ENCODE assay signal across 8 mouse cellular contexts in the genomic region with DNA sequence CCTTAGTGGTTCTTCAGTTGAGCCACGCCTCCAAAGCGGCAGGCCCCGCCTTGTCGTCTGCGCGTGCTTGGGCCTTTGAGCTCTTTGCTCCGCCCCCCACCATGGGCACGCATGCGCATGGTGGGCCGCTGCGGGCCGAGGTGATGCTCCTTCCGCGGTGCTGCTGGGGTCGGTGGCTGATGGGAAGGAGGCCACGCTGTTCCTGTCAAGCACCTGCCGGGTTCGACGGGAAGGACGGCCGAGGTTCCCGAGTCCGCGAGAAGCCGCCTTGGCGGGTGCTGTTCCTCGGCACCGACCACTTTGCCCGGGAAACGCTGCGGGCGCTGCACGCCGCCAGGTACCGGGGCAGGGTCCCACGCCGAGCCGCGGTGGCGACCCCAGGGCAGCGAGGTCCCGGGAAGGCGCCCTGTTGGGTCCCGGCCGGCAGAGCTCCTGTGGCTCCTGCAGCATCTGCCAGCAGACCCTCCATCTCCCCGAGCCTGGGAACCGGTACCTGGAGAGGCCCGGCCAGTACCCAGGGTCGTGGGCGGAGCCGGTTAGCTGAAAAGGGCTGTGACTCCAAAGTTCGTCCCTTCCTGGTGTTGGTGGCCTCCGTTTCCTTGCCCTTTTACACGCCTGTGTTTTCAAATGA. TPM values are rescaled to one million over a fixed set of nuclear protein-coding genes. Genes with fewer than 3 reads are reported as not detected.
DNase-seq lines count a peak whose midpoint lies in the region; ATAC-seq and TF ChIP-seq lines count a peak whose summit lies in the region.

A gene (plus strand): TSS at position 112 of the 631 bp plus-strand sequence.

- H3K27ac ChIP-seq in forebrain, postnatal 0 days (ENCODE audit: low read depth, low read length), result peak within 1 kb of the TSS; percentile 47; the same call in 1 of the 2 replicates
- H3K27ac ChIP-seq in lung, embryonic 15.5 days, result peak within 1 kb of the TSS; percentile 3; the same call in 1 of the 2 replicates

- no peaks in the 10 kb centered on the region for H3K9me3 ChIP-seq in G1E (replicated peaks)
- H3K9me3 ChIP-seq in forebrain, postnatal 0 days (ENCODE audit: low read length), result no peaks in the 10 kb centered on the region
- no peaks in the 10 kb centered on the region for H3K9me3 ChIP-seq in lung, embryonic 15.5 days

- peaks cover 30% of the 10 kb centered on the region for H3K36me3 ChIP-seq in G1E (replicated peaks)
- H3K36me3 ChIP-seq in forebrain, postnatal 0 days (ENCODE audit: insufficient read depth), result peaks cover 8% of the 10 kb centered on the region
- peaks cover 15% of the 10 kb centered on the region; the same call in 1 of the 2 replicates for H3K36me3 ChIP-seq in lung, embryonic 15.5 days

- WGBS in forebrain, postnatal 0 days, result 3% methylated on average over 53 of the region's 54 CpGs
- WGBS in lung, embryonic 15.5 days, result under 1% methylated on average over 54 of the region's 54 CpGs

- peak; percentile 91 for DNase-seq in G1E (ENCODE audit: low spot score)
- DNase-seq in cerebellum, adult 18-20 months, result peak; percentile 93 to 94
- peak; percentile 96 for DNase-seq in forebrain, postnatal 0 days
- DNase-seq in heart, postnatal 4 days, result peak; percentile 96
- DNase-seq in layer of hippocampus, adult 8-10 months (ENCODE audit: low spot score in 2 of 2), result peak; percentile 81 to 85
- DNase-seq in ovary, adult 18-20 months (ENCODE audit: low spot score), result peak; percentile 84
- peak; percentile 98 for DNase-seq in thymus, postnatal 0 days (ENCODE audit: low spot score)

- ATAC-seq in G1E (ENCODE audit: extremely low read depth, insufficient number of reproducible peaks, low FRiP score, poor library complexity, severe bottlenecking), result peak; percentile 60
- peak; percentile 98 for ATAC-seq in forebrain, postnatal 0 days
- peak; percentile 88 for ATAC-seq in lung, embryonic 15.5 days (ENCODE audit: borderline replicate concordance, extremely low read depth, low FRiP score, low TSS enrichment)

- peaks cover 4% of the 10 kb centered on the region for H3K27me3 ChIP-seq in G1E (ENCODE audit: insufficient read depth, low read length)
- H3K27me3 ChIP-seq in forebrain, postnatal 0 days (ENCODE audit: insufficient read depth, low read length), result no peaks in the 10 kb centered on the region
- no peaks in the 10 kb centered on the region for H3K27me3 ChIP-seq in lung, embryonic 15.5 days

- H3K4me1 ChIP-seq in G1E (ENCODE audit: insufficient read depth, low read depth, low read length), result peaks cover 25% of the 10 kb centered on the region
- peaks cover 4% of the 10 kb centered on the region for H3K4me1 ChIP-seq in forebrain, postnatal 0 days (ENCODE audit: insufficient read depth)
- H3K4me1 ChIP-seq in lung, embryonic 15.5 days, result peaks cover 8% of the 10 kb centered on the region; the same call in 1 of the 2 replicates

- H3K4me2 ChIP-seq in forebrain, postnatal 0 days (ENCODE audit: low read depth), result peak within 1 kb of the TSS; percentile 73
- peak within 1 kb of the TSS; percentile 68 for H3K4me2 ChIP-seq in lung, embryonic 15.5 days

- no peak for TF ChIP-seq CTCF in G1E (IDR thresholded peaks at IDR 0.05; ENCODE audit: low read depth, low read length)
- TF ChIP-seq CTCF in forebrain, postnatal 0 days (IDR thresholded peaks at IDR 0.05; ENCODE audit: low read depth), result 0 out of 2 replicates have a peak, but pooled peaks have one; percentile 4

- peak within 1 kb of the TSS; percentile 72 for H3K9ac ChIP-seq in forebrain, postnatal 0 days
- peak within 1 kb of the TSS; percentile 67 for H3K9ac ChIP-seq in lung, embryonic 15.5 days

- peak within 1 kb of the TSS; percentile 98 for H3K4me3 ChIP-seq in G1E (ENCODE audit: low read depth, low read length)
- peak within 1 kb of the TSS; percentile 79 for H3K4me3 ChIP-seq in forebrain, postnatal 0 days (ENCODE audit: low read depth, low read length)
- H3K4me3 ChIP-seq in lung, embryonic 15.5 days, result peak within 1 kb of the TSS; percentile 69

RNA-seq across cellular contexts. Expression of the gene that starts here (rescaled TPM):
- total RNA-seq in G1E (2014; fragmentation: Nextera tagmentation), result 26.2 and 27.9 TPM in 2 replicates
- 15.3 and 16.0 TPM in 2 replicates for total RNA-seq in G1E (2017)
- polyA plus RNA-seq in G1E (2012), result 8.3 and 9.0 TPM in 2 replicates
- 18.1 and 19.3 TPM in 2 replicates for total RNA-seq in forebrain, postnatal 0 days (2014; rRNA removed)
- polyA plus RNA-seq in forebrain, postnatal 0 days (2015; fragmentation: Nextera tagmentation; extraction: Ambion mirVana), result 13.7 and 19.0 TPM in 2 replicates
- total RNA-seq in heart, postnatal 4 days (2021), result 1 to 10 TPM; 7.6 to 8.8 TPM
- 10 to 100 TPM; 16.6 to 20.5 (median 18.5) TPM for total RNA-seq in layer of hippocampus, adult 8-10 months (2022)
- polyA plus RNA-seq in lung, embryonic 15.5 days (2015; fragmentation: Nextera tagmentation; extraction: Ambion mirVana), result 18.6 and 19.3 TPM in 2 replicates
- 19.5 and 23.5 TPM in 2 replicates for polyA plus RNA-seq in thymus, postnatal 0 days (2015; fragmentation: Nextera tagmentation; extraction: Ambion mirVana)

Comparison
In these comparisons a context has a peak if more than half of its experiments do, and no peak if none do; other contexts are left out.
1. Peak in every context shown above with its lines: DNase-seq, ATAC-seq, H3K4me3 ChIP-seq and H3K27ac ChIP-seq.